Mouse (Mus musculus) forebrain, embryonic 10.5 days (tissue): ENCODE measurements at regions not wholly inside any gene's neighbourhood (a gene's known extent, or its start where the extent isn't known, plus 50 kb on each side); places are given as distances from the start of the nearest gene placed in this dataset.
A peak's percentile ranks its signal among the peaks of the same experiment; 100 is the strongest.
"Not testable (repeated sequence)": the region's sequence is repeated elsewhere in the genome, so short reads cannot be mapped to it uniquely, and the experiment has no call there.

ENCODE experiments used
- DNase-seq: peaks from one replicate; pipeline ENCODE4 v3.0.0-alpha.2; 2017; ENCODE audit warnings: low spot score; ENCODE audit errors: extremely low spot score
- H3K27ac ChIP-seq: fragments of 300-500 bp; sonication (generic); 2 replicates; pipeline ENCODE4 v1.5.1; 2016; ENCODE audit warnings: mild to moderate bottlenecking
- H3K27me3 ChIP-seq: fragments of 300-500 bp; sonication (generic); 2 replicates; pipeline ENCODE4 v1.6.1; 2016; ENCODE audit warnings: mild to moderate bottlenecking; ENCODE audit not compliant: poor library complexity, severe bottlenecking
- H3K36me3 ChIP-seq: fragments of 300-500 bp; sonication (generic); replicated peaks from 2 replicates; pipeline ENCODE4 v1.6.1; 2016; ENCODE audit warnings: mild to moderate bottlenecking, moderate library complexity
- H3K4me1 ChIP-seq: fragments of 300-500 bp; sonication (generic); 2 replicates; pipeline ENCODE4 v1.6.1; 2016
- H3K4me3 ChIP-seq: fragments of 300-500 bp; sonication (generic); 2 replicates; pipeline ENCODE4 v1.5.1; 2016; ENCODE audit warnings: mild to moderate bottlenecking, moderate library complexity
- H3K9me3 ChIP-seq: fragments of 300-500 bp; sonication (generic); 2 replicates; pipeline ENCODE4 v1.6.1; 2016; ENCODE audit warnings: mild to moderate bottlenecking, moderate library complexity
- WGBS: fragments of 180-500 bp; shearing (Covaris S2); methylation state at CpG from one replicate; pipeline ENCODE4 v1.1.7; 2016; 5-methylcytosine and 5-hydroxymethylcytosine counted together

GRCm38 (mm10) chr13:80709531-80710306 is 173.5 kb upstream of the Arrdc3 start:
- H3K4me3 ChIP-seq, result no peak overlapping the region
- 60% methylated on average over 9 of the region's 9 CpGs for WGBS
- 0 out of 2 replicates have a peak overlapping the region, but pooled peaks have one; percentile 53 for H3K27ac ChIP-seq
- H3K27me3 ChIP-seq, result no peaks in the 10 kb centered on the region
- no peaks in the 10 kb centered on the region for H3K36me3 ChIP-seq
- H3K9me3 ChIP-seq, result no peaks in the 10 kb centered on the region
- H3K4me1 ChIP-seq, result peaks cover 6% of the 10 kb centered on the region
- peak; percentile 16 for DNase-seq

DNA sequence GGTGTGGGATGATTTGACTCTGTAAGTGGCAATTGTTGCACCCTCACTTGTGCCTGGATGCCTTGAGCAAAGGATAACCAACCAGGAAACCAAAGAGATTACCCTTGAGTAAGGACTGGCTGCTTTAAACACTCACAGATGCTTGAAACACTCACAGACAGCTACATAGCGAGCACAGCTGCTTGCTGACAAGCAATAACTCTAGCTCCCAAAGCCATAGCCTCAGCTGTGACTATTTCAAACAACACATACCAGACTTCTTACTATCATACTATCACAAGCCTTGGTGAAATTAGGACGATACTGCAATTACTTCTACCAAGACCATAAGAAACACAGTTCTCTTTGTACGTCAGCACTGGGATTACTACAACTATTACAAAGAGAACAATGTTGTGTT is 163.9 kb upstream of the Arrdc3 start:
- Histone ChIP-seq H3K4me3 (no peak overlapping the region), H3K9me3 (no peaks in the 10 kb centered on the region), H3K27me3 (no peaks in the 10 kb centered on the region), H3K27ac (no peak overlapping the region), H3K4me1 (peaks cover 7% of the 10 kb centered on the region), H3K36me3 (no peaks in the 10 kb centered on the region)
- DNase-seq, result no peak
- 86% methylated on average over 3 of the region's 3 CpGs for WGBS

GRCm38 (mm10) chr13:80723215-80724006 is 159.8 kb upstream of the Arrdc3 start:
- Histone ChIP-seq H3K4me1 (peaks cover 7% of the 10 kb centered on the region), H3K27me3 (no peaks in the 10 kb centered on the region), H3K36me3 (no peaks in the 10 kb centered on the region), H3K4me3 (no peak overlapping the region), H3K9me3 (no peaks in the 10 kb centered on the region), H3K27ac (no peak overlapping the region)
- DNase-seq, result no peak
- WGBS, result 36% methylated on average over 4 of the region's 4 CpGs

DNA sequence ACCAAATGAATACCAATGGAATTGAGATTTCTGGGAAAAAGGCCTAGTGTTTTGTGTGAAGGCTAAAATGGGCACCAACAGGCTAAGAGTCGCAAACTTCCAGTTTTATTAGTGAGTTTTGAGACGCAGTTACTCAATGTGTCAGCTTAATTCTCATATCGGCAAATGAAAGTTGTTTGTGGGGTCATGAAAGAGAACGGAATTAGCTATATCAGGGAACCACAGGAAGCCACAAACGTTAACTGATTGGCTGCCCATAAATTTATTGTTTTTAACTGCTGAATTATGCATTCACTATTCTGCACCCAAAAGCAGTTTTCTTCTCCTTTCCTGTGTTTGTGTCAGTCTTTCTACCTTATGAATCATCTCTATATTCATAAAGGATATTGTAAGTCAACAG is 154.0 kb upstream of the Arrdc3 start:
- Histone ChIP-seq H3K27me3 (no peaks in the 10 kb centered on the region), H3K36me3 (no peaks in the 10 kb centered on the region), H3K4me3 (no peak overlapping the region), H3K4me1 (no peaks in the 10 kb centered on the region), H3K9me3 (no peaks in the 10 kb centered on the region), H3K27ac (no peak overlapping the region)
- DNase-seq, result no peak
- WGBS, result 93% methylated on average over 5 of the region's 5 CpGs

DNA sequence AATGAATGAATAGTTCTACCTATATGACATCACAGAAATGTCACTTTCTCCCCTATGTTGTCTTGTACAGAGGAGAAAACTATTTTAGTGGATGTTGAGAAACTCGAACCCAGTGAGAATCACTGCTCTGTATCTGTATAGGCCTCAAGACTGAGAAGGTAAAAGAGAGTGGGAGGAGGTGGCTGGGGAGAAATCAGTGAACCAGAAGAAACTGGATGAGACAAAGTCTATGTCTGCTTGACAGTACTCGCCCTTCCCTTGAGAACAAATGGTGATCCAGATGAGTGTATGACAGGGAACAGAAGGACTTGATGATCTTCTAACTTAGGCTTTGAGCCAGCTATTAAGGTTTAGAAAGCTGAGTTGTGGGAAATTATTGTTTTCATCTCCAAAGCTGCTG is 137.2 kb upstream of the Arrdc3 start:
- Histone ChIP-seq H3K27ac (no peak overlapping the region), H3K4me3 (no peak overlapping the region), H3K9me3 (no peaks in the 10 kb centered on the region), H3K27me3 (no peaks in the 10 kb centered on the region), H3K4me1 (0 out of 2 replicates have a peak, but pooled peaks cover under 1% of the 10 kb centered on the region), H3K36me3 (no peaks in the 10 kb centered on the region)
- 67% methylated on average over 2 of the region's 2 CpGs for WGBS
- DNase-seq, result no peak

DNA sequence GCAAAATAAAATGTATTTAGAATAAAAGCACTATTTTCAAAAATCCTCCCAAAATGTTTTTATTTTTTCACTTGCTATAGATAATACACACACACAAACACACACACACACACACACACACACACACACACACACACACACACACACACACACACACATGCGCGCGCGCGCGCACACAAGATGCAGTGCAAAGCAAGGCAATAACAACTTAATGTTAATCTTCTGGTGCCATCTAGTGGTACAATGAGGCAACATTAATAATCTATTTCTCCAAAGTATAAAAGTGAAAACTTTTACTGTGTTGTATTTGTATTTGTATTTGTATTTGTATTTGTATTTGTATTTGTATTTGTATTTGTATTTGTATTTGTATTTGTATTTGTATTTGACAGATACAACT is 136.2 kb upstream of the Arrdc3 start:
- not testable (repeated sequence) for H3K4me1 ChIP-seq, H3K4me3 ChIP-seq, H3K9me3 ChIP-seq, H3K27me3 ChIP-seq, H3K27ac ChIP-seq, H3K36me3 ChIP-seq
- WGBS, result 56% methylated on average over 6 of the region's 6 CpGs
- peak; percentile 27 for DNase-seq
